Mouse (Mus musculus) macrophage (primary cell): ENCODE measurements around the gene Wfikkn1. TPM values are rescaled to one million over a fixed set of nuclear protein-coding genes. Genes with fewer than 3 reads are reported as not detected.

Source experiments
- H3K27ac ChIP-seq: fragments of 350-480 bp; formaldehyde crosslinking; 2 replicates; pipeline ENCODE4 v1.9.0; 2021
- H3K36me3 ChIP-seq: fragments of 350-480 bp; formaldehyde crosslinking; 2 replicates; pipeline ENCODE4 v1.9.0; 2021; ENCODE audit errors: inconsistent target
- H3K4me3 ChIP-seq: fragments of 350-480 bp; formaldehyde crosslinking; 2 replicates; pipeline ENCODE4 v1.9.0; 2021; ENCODE audit errors: inconsistent target
- H3K79me2 ChIP-seq: fragments of 350-480 bp; formaldehyde crosslinking; 2 replicates; pipeline ENCODE4 v1.9.0; 2021; ENCODE audit errors: inconsistent target
- WGBS: methylation state at CpG from one replicate; pipeline ENCODE4 v1.1.7; 2026; ENCODE audit warnings: inconsistent platforms; ENCODE audit not compliant: missing documents; 5-methylcytosine and 5-hydroxymethylcytosine counted together
- polyA plus RNA-seq: library from polyadenylated mRNA; stranded (reverse); fragments of 250-400 nt; gene quantifications from 3 replicates; pipeline ENCODE4 v1.2.4, GENCODE M21; 2018; ENCODE audit warnings: inconsistent platforms

Wfikkn1 gene
- polyA plus RNA-seq, 1 experiment from 2014 or later: 0.13 TPM

- Histone ChIP-seq H3K79me2 (peaks cover 65% of the 10 kb centered on the region), H3K4me3 (peak overlapping the region; percentile 77), H3K27ac (peak overlapping the region; percentile 92), H3K36me3 (peaks cover 8% of the 10 kb centered on the region; the same call in 1 of the 2 replicates)
- under 1% methylated on average over 68 of the region's 77 CpGs for WGBS
Measured at GRCm38 (mm10) chr17:25832436-25833290, 48.0 kb downstream of the Wfikkn1 start.

- peaks cover 65% of the 10 kb centered on the region for H3K79me2 ChIP-seq
- peaks cover 15% of the 10 kb centered on the region; the same call in 1 of the 2 replicates for H3K36me3 ChIP-seq
- peak overlapping the region; percentile 69 for H3K27ac ChIP-seq
- peak overlapping the region; percentile 77 for H3K4me3 ChIP-seq
- 49% methylated on average over 21 of the region's 21 CpGs for WGBS
Measured at GRCm38 (mm10) chr17:25831451-25832281, 49.0 kb downstream of the Wfikkn1 start.

- Histone ChIP-seq H3K79me2 (peaks cover 59% of the 10 kb centered on the region), H3K4me3 (no peak overlapping the region; the same call in 1 of the 2 replicates), H3K27ac (no peak overlapping the region), H3K36me3 (peaks cover 22% of the 10 kb centered on the region; the same call in 1 of the 2 replicates)
- WGBS: 93% methylated on average over 14 of the region's 14 CpGs
Measured at GRCm38 (mm10) chr17:25830806-25831431, 49.7 kb downstream of the Wfikkn1 start.

GRCm38 (mm10) chr17:25830200-25830753, 50.4 kb downstream of the Wfikkn1 start:
- 94% methylated on average over 4 of the region's 4 CpGs for WGBS
- H3K36me3 ChIP-seq: peaks cover 26% of the 10 kb centered on the region; the same call in 1 of the 2 replicates

GRCm38 (mm10) chr17:25829558-25830017, 51.1 kb downstream of the Wfikkn1 start:
- Histone ChIP-seq H3K27ac (peak overlapping the region; percentile 62), H3K4me3 (peak overlapping the region; percentile 64), H3K36me3 (peaks cover 26% of the 10 kb centered on the region; the same call in 1 of the 2 replicates), H3K79me2 (peaks cover 59% of the 10 kb centered on the region)
- WGBS: 52% methylated on average over 8 of the region's 8 CpGs

More at GRCm38 (mm10) chr17:25830200-25830753, 50.4 kb downstream of the Wfikkn1 start:
- Histone ChIP-seq H3K79me2 (peaks cover 59% of the 10 kb centered on the region), H3K4me3 (no peak overlapping the region), H3K27ac (no peak overlapping the region)

- H3K36me3 ChIP-seq: peaks cover 26% of the 10 kb centered on the region; the same call in 1 of the 2 replicates
- peak within 1 kb of the TSS; percentile 64 for H3K4me3 ChIP-seq
- under 1% methylated on average over 32 of the region's 32 CpGs for WGBS
- peak within 1 kb of the TSS; percentile 62 for H3K27ac ChIP-seq
- peaks cover 59% of the 10 kb centered on the region for H3K79me2 ChIP-seq
Measured at GRCm38 (mm10) chr17:25828712-25829557, 51.7 kb downstream of the Wfikkn1 start, which contains the start of gene Jmjd8. Gene Jmjd8, plus strand, starts transcription at chr17:25828867.

GRCm38 (mm10) chr17:25828223-25828594, 52.4 kb downstream of the Wfikkn1 start:
- Histone ChIP-seq H3K36me3 (peaks cover 26% of the 10 kb centered on the region; the same call in 1 of the 2 replicates), H3K79me2 (peaks cover 59% of the 10 kb centered on the region), H3K4me3 (peak overlapping the region; percentile 64; the same call in 1 of the 2 replicates), H3K27ac (no peak overlapping the region)
- 92% methylated on average over 8 of the region's 8 CpGs for WGBS

Other genes starting within 250 kb of the Wfikkn1 start
- not detected in 3 replicates for gene Gng13, start 163.7 kb downstream of the Wfikkn1 start, polyA plus RNA-seq
- gene Chtf18, start 153.4 kb downstream of the Wfikkn1 start, polyA plus RNA-seq: 0.80 to 5.9 TPM (median 1.1 TPM) in 3 replicates
- gene Rpusd1, start 153.2 kb downstream of the Wfikkn1 start, polyA plus RNA-seq: 5.9 to 11.6 TPM (median 7.3 TPM) in 3 replicates
- not detected in 3 replicates for gene Mslnl, start 144.8 kb downstream of the Wfikkn1 start, polyA plus RNA-seq
- not detected in 3 replicates for gene Msln, start 126.5 kb downstream of the Wfikkn1 start, polyA plus RNA-seq
- 19.4 to 20.9 TPM (median 19.5 TPM) in 3 replicates for gene Narfl, start 107.1 kb downstream of the Wfikkn1 start, polyA plus RNA-seq
- gene Haghl, start 95.2 kb downstream of the Wfikkn1 start, polyA plus RNA-seq: 10.9 to 28.1 TPM (median 26.5 TPM) in 3 replicates
- gene Ccdc78, start 94.3 kb downstream of the Wfikkn1 start, polyA plus RNA-seq: not detected in 3 replicates
- gene Fam173a, start 88.0 kb downstream of the Wfikkn1 start, polyA plus RNA-seq: 12.9 to 59.3 TPM (median 54.8 TPM) in 3 replicates
- gene AC134908.4, start 85.2 kb downstream of the Wfikkn1 start, polyA plus RNA-seq: not detected in 3 replicates
- 3.0 to 22.9 TPM (median 8.0 TPM) in 3 replicates for gene Metrn, start 83.7 kb downstream of the Wfikkn1 start, polyA plus RNA-seq
- 0.13 to 0.33 TPM (median 0.32 TPM) in 3 replicates for gene Fbxl16, start 71.8 kb downstream of the Wfikkn1 start, polyA plus RNA-seq
- gene Wdr24, start 57.2 kb downstream of the Wfikkn1 start, polyA plus RNA-seq: 8.8 to 13.8 TPM (median 9.0 TPM) in 3 replicates
- gene Jmjd8, start 52.0 kb downstream of the Wfikkn1 start, polyA plus RNA-seq: 15.2 to 28.3 TPM (median 18.9 TPM) in 3 replicates
- gene Stub1, start 47.5 kb downstream of the Wfikkn1 start, polyA plus RNA-seq: 74.2 to 109 TPM (median 78.5 TPM) in 3 replicates
- gene Rhbdl1, start 43.6 kb downstream of the Wfikkn1 start, polyA plus RNA-seq: 0.16 to 0.97 TPM in 2 of 3 replicates, not detected in the other
- 0.09 to 1.1 TPM (median 0.43 TPM) in 3 replicates for gene Gm20683, start 39.1 kb downstream of the Wfikkn1 start, polyA plus RNA-seq
- gene Rhot2, start 36.0 kb downstream of the Wfikkn1 start, polyA plus RNA-seq: 20.6 to 24.8 TPM (median 22.4 TPM) in 3 replicates
- gene Wdr90, start 19.4 kb downstream of the Wfikkn1 start, polyA plus RNA-seq: 1.5 to 2.9 TPM (median 2.5 TPM) in 3 replicates
- 5.6 to 15.2 TPM (median 7.1 TPM) in 3 replicates for gene Mcrip2, start 12.1 kb downstream of the Wfikkn1 start, polyA plus RNA-seq
- 3.3 to 5.5 TPM (median 5.2 TPM) in 3 replicates for gene Mettl26, start 5.8 kb downstream of the Wfikkn1 start, polyA plus RNA-seq
- 13.7 to 21.8 TPM (median 16.8 TPM) in 3 replicates for gene Rab40c, start 38.9 kb upstream of the Wfikkn1 start, polyA plus RNA-seq
- gene Pigq, start 64.1 kb upstream of the Wfikkn1 start, polyA plus RNA-seq: 33.1 to 43.2 TPM (median 35.1 TPM) in 3 replicates
- not detected in 3 replicates for gene Nhlrc4, start 64.1 kb upstream of the Wfikkn1 start, polyA plus RNA-seq
- not detected in 3 replicates for gene A930017K11Rik, start 71.7 kb upstream of the Wfikkn1 start, polyA plus RNA-seq
- gene Capn15, start 104.9 kb upstream of the Wfikkn1 start, polyA plus RNA-seq: 5.2 to 13.5 TPM (median 5.9 TPM) in 3 replicates
- gene Rab11fip3, start 188.7 kb upstream of the Wfikkn1 start, polyA plus RNA-seq: 5.3 to 7.6 TPM (median 6.3 TPM) in 3 replicates
- gene Decr2, start 209.5 kb upstream of the Wfikkn1 start, polyA plus RNA-seq: 19.8 to 24.2 TPM (median 23.4 TPM) in 3 replicates
- 16.3 to 30.7 TPM (median 17.2 TPM) in 3 replicates for gene Nme4, start 214.7 kb upstream of the Wfikkn1 start, polyA plus RNA-seq
- 35.3 to 45.1 TPM (median 37.7 TPM) in 3 replicates for gene Tmem8, start 232.4 kb upstream of the Wfikkn1 start, polyA plus RNA-seq
- 35.9 to 74.0 TPM (median 71.9 TPM) in 3 replicates for gene Mrpl28, start 242.6 kb upstream of the Wfikkn1 start, polyA plus RNA-seq